Mouse (Mus musculus): ENCODE results near the gene Elp6. TPM values are rescaled to one million over a fixed set of nuclear protein-coding genes. Genes with fewer than 3 reads are reported as not detected.

Elp6 gene
- total RNA-seq, 1 experiment, result 24.5 TPM

DNA sequence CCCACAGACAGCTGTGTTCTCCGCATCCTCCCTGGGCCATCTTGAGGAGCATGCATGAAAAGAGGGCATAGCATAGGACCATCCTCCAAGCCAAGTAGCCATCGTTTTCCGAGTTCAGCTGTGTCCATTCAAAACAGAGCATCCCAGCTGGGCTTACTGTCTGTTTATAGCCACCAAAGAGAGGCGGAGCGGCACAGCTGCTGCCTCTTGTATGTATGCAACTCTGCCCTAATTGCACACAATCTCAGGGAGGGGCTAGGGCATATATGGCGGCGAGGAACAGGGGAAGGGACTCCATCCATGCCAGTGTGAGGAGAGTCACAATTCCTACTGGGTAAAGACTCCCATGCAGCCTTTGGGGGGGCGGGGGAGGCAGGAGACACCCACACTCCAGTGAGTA, 41.8 kb upstream of the Elp6 start:
- Histone ChIP-seq H3K4me1 (ENCODE audit: control insufficient read depth in 2 of 2, insufficient read depth in 2 of 2, low read length in 2 of 2, poor library complexity in 1 of 2) (peaks cover 0 to 3% of the 10 kb centered on the region in 2 experiments; a peak in 1 of 4 replicates), H3K9ac (ENCODE audit: insufficient read depth, low read depth, low read length, poor library complexity, severe bottlenecking) (no peak overlapping the region), H3K4me3 (ENCODE audit: insufficient read depth in 1 of 2, low read depth in 1 of 2, low read length in 2 of 2, poor library complexity in 1 of 2, severe bottlenecking in 1 of 2) (no peak overlapping the region), H3K9me3 (ENCODE audit: control insufficient read depth, insufficient read depth, low read depth, low read length) (no peaks in the 10 kb centered on the region), H3K36me3 (ENCODE audit: control insufficient read depth, insufficient read depth, low read length, poor library complexity, severe bottlenecking) (no peaks in the 10 kb centered on the region), H3K27ac (ENCODE audit: insufficient read depth, low read depth, low read length, poor library complexity, severe bottlenecking) (no peak overlapping the region)
- TF ChIP-seq CHD2 (IDR thresholded peaks at IDR 0.05; ENCODE audit: low read depth, low read length) (no peak), MAFK (IDR thresholded peaks at IDR 0.05; ENCODE audit: insufficient read depth, low read depth, low read length) (no peak), ZNF384 (IDR thresholded peaks at IDR 0.05; ENCODE audit: low read depth, low read length) (no peak), ZC3H11A (IDR thresholded peaks at IDR 0.05; ENCODE audit: borderline replicate concordance, low read depth, low read length) (no peak), HCFC1 (IDR thresholded peaks at IDR 0.05; ENCODE audit: borderline replicate concordance, insufficient read depth, low read length) (no peak)
- DNase-seq (ENCODE audit: low read depth, low spot score), result no peak
- in situ Hi-C loops (cut with MboI; ENCODE audit: low sequenced_read_pairs in 2 of 2, unreplicated experiment in 2 of 2), result no loop called here

DNA sequence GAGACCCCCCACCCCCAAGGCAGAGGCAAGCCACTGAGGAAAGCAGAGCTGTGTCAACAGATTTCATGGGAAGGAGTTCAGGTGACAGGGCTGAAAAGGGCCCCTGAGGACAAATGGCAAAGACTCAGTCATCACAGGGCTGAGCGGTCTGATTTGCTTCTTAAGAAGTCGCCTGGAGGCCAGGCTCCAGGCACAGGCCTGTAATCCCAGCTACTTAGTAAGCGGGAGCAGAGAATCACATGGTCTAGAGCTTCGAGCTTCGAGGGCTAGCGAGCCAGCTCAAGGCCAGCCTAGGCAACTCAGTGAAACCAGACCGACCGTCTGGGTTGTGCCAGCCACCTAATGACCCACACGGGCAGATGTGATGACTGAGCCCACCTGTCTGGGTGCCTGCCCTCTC, 40.0 kb upstream of the Elp6 start:
- Histone ChIP-seq H3K27ac (ENCODE audit: insufficient read depth, low read depth, low read length, poor library complexity, severe bottlenecking) (no peak overlapping the region), H3K4me1 (ENCODE audit: control insufficient read depth in 2 of 2, insufficient read depth in 2 of 2, low read length in 2 of 2, poor library complexity in 1 of 2) (peaks cover 0 to 3% of the 10 kb centered on the region in 2 experiments; a peak in 1 of 4 replicates), H3K36me3 (ENCODE audit: control insufficient read depth, insufficient read depth, low read length, poor library complexity, severe bottlenecking) (no peaks in the 10 kb centered on the region), H3K9ac (ENCODE audit: insufficient read depth, low read depth, low read length, poor library complexity, severe bottlenecking) (no peak overlapping the region), H3K9me3 (ENCODE audit: control insufficient read depth, insufficient read depth, low read depth, low read length) (no peaks in the 10 kb centered on the region), H3K4me3 (ENCODE audit: insufficient read depth in 1 of 2, low read depth in 1 of 2, low read length in 2 of 2, poor library complexity in 1 of 2, severe bottlenecking in 1 of 2) (no peak overlapping the region)
- TF ChIP-seq MAFK (IDR thresholded peaks at IDR 0.05; ENCODE audit: insufficient read depth, low read depth, low read length) (no peak), ZC3H11A (IDR thresholded peaks at IDR 0.05; ENCODE audit: borderline replicate concordance, low read depth, low read length) (no peak), CHD2 (IDR thresholded peaks at IDR 0.05; ENCODE audit: low read depth, low read length) (no peak), HCFC1 (IDR thresholded peaks at IDR 0.05; ENCODE audit: borderline replicate concordance, insufficient read depth, low read length) (no peak), ZNF384 (IDR thresholded peaks at IDR 0.05; ENCODE audit: low read depth, low read length) (no peak)
- in situ Hi-C loops (cut with MboI; ENCODE audit: low sequenced_read_pairs in 2 of 2, unreplicated experiment in 2 of 2), result no loop called here
- DNase-seq (ENCODE audit: low read depth, low spot score), result no peak

DNA sequence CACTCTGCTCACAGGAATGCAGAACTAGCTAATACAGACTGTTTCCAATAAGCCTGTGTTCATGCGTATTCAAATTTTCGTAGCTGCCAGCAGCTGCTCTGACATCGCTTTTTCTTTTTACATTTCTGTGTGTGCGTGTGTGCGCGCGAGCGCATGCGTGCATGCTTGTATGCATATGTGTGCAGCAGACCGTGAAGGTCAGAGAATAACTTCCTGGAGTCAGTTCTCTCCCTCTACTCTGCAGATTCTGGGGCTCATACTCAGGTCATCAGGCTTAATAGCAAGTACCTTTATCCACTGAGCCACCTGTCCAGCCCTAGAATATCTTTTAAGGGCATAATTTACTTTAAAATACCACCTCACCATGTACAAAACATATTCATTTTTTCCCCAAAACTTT, 36.6 kb upstream of the Elp6 start:
- TF ChIP-seq ZC3H11A (IDR thresholded peaks at IDR 0.05; ENCODE audit: borderline replicate concordance, low read depth, low read length) (no peak), HCFC1 (IDR thresholded peaks at IDR 0.05; ENCODE audit: borderline replicate concordance, insufficient read depth, low read length) (no peak), CHD2 (IDR thresholded peaks at IDR 0.05; ENCODE audit: low read depth, low read length) (no peak), MAFK (IDR thresholded peaks at IDR 0.05; ENCODE audit: insufficient read depth, low read depth, low read length) (no peak), ZNF384 (IDR thresholded peaks at IDR 0.05; ENCODE audit: low read depth, low read length) (no peak)
- no peaks in the 10 kb centered on the region for H3K36me3 ChIP-seq (ENCODE audit: control insufficient read depth, insufficient read depth, low read length, poor library complexity, severe bottlenecking)
- H3K4me3 ChIP-seq (ENCODE audit: insufficient read depth in 1 of 2, low read depth in 1 of 2, low read length in 2 of 2, poor library complexity in 1 of 2, severe bottlenecking in 1 of 2), result no peak overlapping the region
- no peak overlapping the region for H3K27ac ChIP-seq (ENCODE audit: insufficient read depth, low read depth, low read length, poor library complexity, severe bottlenecking)
- peaks cover 0 to 3% of the 10 kb centered on the region in 2 experiments; a peak in 1 of 4 replicates for H3K4me1 ChIP-seq (ENCODE audit: control insufficient read depth in 2 of 2, insufficient read depth in 2 of 2, low read length in 2 of 2, poor library complexity in 1 of 2)
- DNase-seq (ENCODE audit: low read depth, low spot score), result no peak
- in situ Hi-C loops (cut with MboI; ENCODE audit: low sequenced_read_pairs in 2 of 2, unreplicated experiment in 2 of 2), result no loop called here
- H3K9me3 ChIP-seq (ENCODE audit: control insufficient read depth, insufficient read depth, low read depth, low read length), result no peaks in the 10 kb centered on the region
- H3K9ac ChIP-seq (ENCODE audit: insufficient read depth, low read depth, low read length, poor library complexity, severe bottlenecking), result no peak overlapping the region

DNA sequence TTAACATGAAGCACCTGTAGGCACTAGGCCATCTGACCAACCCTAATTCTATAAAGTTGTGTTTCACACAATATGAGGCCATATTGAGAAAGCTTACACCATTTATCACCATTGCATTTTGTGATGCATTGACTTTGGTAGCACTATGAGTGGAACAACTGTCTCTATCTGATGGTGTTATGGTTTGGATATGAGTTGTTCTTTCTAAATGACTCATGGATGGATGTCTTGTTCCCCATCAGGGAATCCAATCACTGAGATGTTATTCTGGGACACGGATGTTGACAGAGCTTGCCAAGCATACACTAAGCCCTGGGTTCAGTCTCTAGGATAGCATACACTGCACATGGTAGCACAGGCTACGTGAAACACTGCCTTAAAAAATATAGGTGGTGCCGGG, 32.6 kb upstream of the Elp6 start:
- peaks cover 0 to 2% of the 10 kb centered on the region in 2 experiments; a peak in 1 of 4 replicates for H3K4me1 ChIP-seq (ENCODE audit: control insufficient read depth in 2 of 2, insufficient read depth in 2 of 2, low read length in 2 of 2, poor library complexity in 1 of 2)
- no peaks in the 10 kb centered on the region for H3K36me3 ChIP-seq (ENCODE audit: control insufficient read depth, insufficient read depth, low read length, poor library complexity, severe bottlenecking)
- no peaks in the 10 kb centered on the region for H3K9me3 ChIP-seq (ENCODE audit: control insufficient read depth, insufficient read depth, low read depth, low read length)
- no peak for DNase-seq (ENCODE audit: low read depth, low spot score)
- in situ Hi-C loops (cut with MboI; ENCODE audit: low sequenced_read_pairs in 2 of 2, unreplicated experiment in 2 of 2), result no loop called here
- no peak for TF ChIP-seq ZC3H11A (IDR thresholded peaks at IDR 0.05; ENCODE audit: borderline replicate concordance, low read depth, low read length)
- no peak for TF ChIP-seq MAFK (IDR thresholded peaks at IDR 0.05; ENCODE audit: insufficient read depth, low read depth, low read length)
- TF ChIP-seq HCFC1 (IDR thresholded peaks at IDR 0.05; ENCODE audit: borderline replicate concordance, insufficient read depth, low read length), result no peak
- TF ChIP-seq ZNF384 (IDR thresholded peaks at IDR 0.05; ENCODE audit: low read depth, low read length), result no peak
- no peak for TF ChIP-seq CHD2 (IDR thresholded peaks at IDR 0.05; ENCODE audit: low read depth, low read length)
- no peak overlapping the region for H3K27ac ChIP-seq (ENCODE audit: insufficient read depth, low read depth, low read length, poor library complexity, severe bottlenecking)
- no peak overlapping the region for H3K9ac ChIP-seq (ENCODE audit: insufficient read depth, low read depth, low read length, poor library complexity, severe bottlenecking)
- no peak overlapping the region for H3K4me3 ChIP-seq (ENCODE audit: insufficient read depth in 1 of 2, low read depth in 1 of 2, low read length in 2 of 2, poor library complexity in 1 of 2, severe bottlenecking in 1 of 2)

DNA sequence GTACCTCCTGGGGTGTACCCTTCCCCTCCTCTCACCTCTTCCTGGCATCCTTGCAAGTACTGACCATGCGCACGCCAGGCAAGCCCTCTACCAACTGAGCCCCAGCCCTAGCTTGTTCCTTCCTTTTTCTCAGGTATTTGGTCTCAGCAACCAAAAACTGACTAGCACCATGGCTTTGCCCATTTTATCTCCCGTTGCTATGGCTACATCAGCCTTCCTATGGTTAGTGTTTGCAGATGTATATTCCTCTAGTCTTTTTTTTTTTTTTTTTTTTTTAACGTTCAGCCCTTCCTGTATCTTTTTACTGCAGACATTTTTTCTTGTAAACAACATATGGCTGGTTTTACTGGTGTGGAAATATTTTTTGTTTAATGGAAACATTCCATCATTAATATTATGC, 31.5 kb upstream of the Elp6 start:
- Histone ChIP-seq H3K4me3 (ENCODE audit: insufficient read depth in 1 of 2, low read depth in 1 of 2, low read length in 2 of 2, poor library complexity in 1 of 2, severe bottlenecking in 1 of 2) (no peak overlapping the region), H3K36me3 (ENCODE audit: control insufficient read depth, insufficient read depth, low read length, poor library complexity, severe bottlenecking) (no peaks in the 10 kb centered on the region), H3K9ac (ENCODE audit: insufficient read depth, low read depth, low read length, poor library complexity, severe bottlenecking) (no peak overlapping the region), H3K4me1 (ENCODE audit: control insufficient read depth in 2 of 2, insufficient read depth in 2 of 2, low read length in 2 of 2, poor library complexity in 1 of 2) (peaks cover 0 to 2% of the 10 kb centered on the region in 2 experiments; a peak in 1 of 4 replicates), H3K9me3 (ENCODE audit: control insufficient read depth, insufficient read depth, low read depth, low read length) (no peaks in the 10 kb centered on the region), H3K27ac (ENCODE audit: insufficient read depth, low read depth, low read length, poor library complexity, severe bottlenecking) (no peak overlapping the region)
- TF ChIP-seq HCFC1 (IDR thresholded peaks at IDR 0.05; ENCODE audit: borderline replicate concordance, insufficient read depth, low read length) (no peak), ZNF384 (IDR thresholded peaks at IDR 0.05; ENCODE audit: low read depth, low read length) (no peak), CHD2 (IDR thresholded peaks at IDR 0.05; ENCODE audit: low read depth, low read length) (no peak), ZC3H11A (IDR thresholded peaks at IDR 0.05; ENCODE audit: borderline replicate concordance, low read depth, low read length) (no peak), MAFK (IDR thresholded peaks at IDR 0.05; ENCODE audit: insufficient read depth, low read depth, low read length) (no peak)
- in situ Hi-C loops (cut with MboI; ENCODE audit: low sequenced_read_pairs in 2 of 2, unreplicated experiment in 2 of 2), result no loop called here
- DNase-seq (ENCODE audit: low read depth, low spot score), result no peak

All from ES-E14 (cell line).